Mouse (Mus musculus): ENCODE results near the gene Sergef. TPM values are rescaled to one million over a fixed set of nuclear protein-coding genes. Genes with fewer than 3 reads are reported as not detected.
"Not testable (repeated sequence)": the region's sequence is repeated elsewhere in the genome, so short reads cannot be mapped to it uniquely, and the experiment has no call there.

Gene Sergef
- polyA plus RNA-seq, 1 experiment from 2014 or later, result 11.6 TPM

GRCm38 (mm10) chr7:46586621-46587216 lies 52.9 kb downstream of the Sergef start:
- Histone ChIP-seq H3K27ac (replicated peaks; ENCODE audit: low read depth, low read length) (no peak overlapping the region), H3K27me3 (ENCODE audit: control insufficient read depth, insufficient read depth, low read length) (no peaks in the 10 kb centered on the region), H3K4me3 (ENCODE audit: low read depth, low read length) (no peak overlapping the region), H3K4me1 (ENCODE audit: control insufficient read depth, insufficient read depth, low read length) (no peaks in the 10 kb centered on the region), H3K9ac (replicated peaks; ENCODE audit: low read length) (no peak overlapping the region), H3K9me3 (replicated peaks; ENCODE audit: control insufficient read depth, low read length) (no peaks in the 10 kb centered on the region), H3K36me3 (replicated peaks; ENCODE audit: control insufficient read depth, insufficient read depth, low read depth, low read length) (no peaks in the 10 kb centered on the region), H3K4me2 (ENCODE audit: low read depth, low read length) (no peak overlapping the region)
- WGBS, result 85% methylated on average over 10 of the region's 10 CpGs
- DNase-seq (ENCODE audit: low spot score), result no peak
- ATAC-seq (replicated peaks; ENCODE audit: insufficient number of reproducible peaks, low FRiP score, low TSS enrichment, low read depth), result no peak

DNA sequence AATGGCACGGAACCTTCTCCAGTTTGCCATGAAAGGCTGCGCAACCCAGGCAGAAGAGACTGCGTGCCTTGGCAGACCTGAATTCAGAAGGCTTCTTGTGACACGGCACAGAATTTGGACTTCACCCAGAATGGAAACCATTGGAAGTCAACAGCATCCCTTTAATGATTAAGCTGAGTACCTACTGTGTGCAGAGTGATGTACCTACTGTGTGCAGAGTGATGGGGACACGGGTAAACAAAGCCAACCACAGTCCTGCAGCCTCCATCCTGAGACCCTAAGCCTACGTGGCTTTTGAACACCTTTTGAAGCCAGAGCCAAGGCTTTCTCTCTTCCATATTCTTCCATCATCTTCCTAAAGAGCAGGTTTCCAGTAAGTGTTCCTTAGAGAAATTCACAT lies 56.9 kb downstream of the Sergef start:
- no peaks in the 10 kb centered on the region for H3K36me3 ChIP-seq (replicated peaks; ENCODE audit: control insufficient read depth, insufficient read depth, low read depth, low read length)
- H3K4me2 ChIP-seq (ENCODE audit: low read depth, low read length), result no peak overlapping the region
- no peaks in the 10 kb centered on the region for H3K27me3 ChIP-seq (ENCODE audit: control insufficient read depth, insufficient read depth, low read length)
- H3K9me3 ChIP-seq (replicated peaks; ENCODE audit: control insufficient read depth, low read length), result no peaks in the 10 kb centered on the region
- no peak for DNase-seq (ENCODE audit: low spot score)
- H3K4me1 ChIP-seq (ENCODE audit: control insufficient read depth, insufficient read depth, low read length), result no peaks in the 10 kb centered on the region
- H3K27ac ChIP-seq (replicated peaks; ENCODE audit: low read depth, low read length), result no peak overlapping the region
- H3K9ac ChIP-seq (replicated peaks; ENCODE audit: low read length), result no peak overlapping the region
- H3K4me3 ChIP-seq (ENCODE audit: low read depth, low read length), result no peak overlapping the region
- 93% methylated on average over 6 of the region's 6 CpGs for WGBS
- no peak for ATAC-seq (replicated peaks; ENCODE audit: insufficient number of reproducible peaks, low FRiP score, low TSS enrichment, low read depth)

DNA sequence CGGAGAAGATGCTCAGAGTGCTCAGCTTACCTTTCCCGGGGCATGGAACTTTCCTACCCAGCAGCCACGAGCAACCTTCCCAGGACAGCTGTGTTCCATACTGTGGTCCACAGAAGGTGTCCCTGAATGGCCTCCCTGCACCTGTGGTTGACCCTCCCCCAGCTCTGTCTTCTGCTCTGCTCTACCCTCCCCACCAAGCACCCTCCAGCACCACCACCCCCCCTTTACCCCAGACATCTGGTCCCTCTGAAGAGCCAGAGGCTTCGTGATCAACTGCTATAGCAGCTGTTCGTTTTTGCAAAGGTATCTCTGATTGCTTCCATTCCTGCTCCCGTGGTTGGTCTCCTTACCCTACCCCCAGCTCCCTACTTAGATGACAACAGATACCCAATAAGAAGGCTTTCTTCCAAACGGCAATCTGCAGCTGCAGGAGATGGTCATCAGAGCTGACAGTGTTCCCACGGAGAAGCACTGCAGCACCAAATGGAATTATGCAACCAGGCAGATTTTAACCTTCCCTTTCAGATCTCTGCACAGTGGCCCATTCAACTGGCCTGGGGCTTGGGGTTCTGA lies 58.2 kb downstream of the Sergef start:
- no peak for ATAC-seq (replicated peaks; ENCODE audit: insufficient number of reproducible peaks, low FRiP score, low TSS enrichment, low read depth)
- no peaks in the 10 kb centered on the region for H3K27me3 ChIP-seq (ENCODE audit: control insufficient read depth, insufficient read depth, low read length)
- H3K36me3 ChIP-seq (replicated peaks; ENCODE audit: control insufficient read depth, insufficient read depth, low read depth, low read length), result no peaks in the 10 kb centered on the region
- H3K27ac ChIP-seq (replicated peaks; ENCODE audit: low read depth, low read length), result no peak overlapping the region
- no peaks in the 10 kb centered on the region for H3K9me3 ChIP-seq (replicated peaks; ENCODE audit: control insufficient read depth, low read length)
- H3K4me2 ChIP-seq (ENCODE audit: low read depth, low read length), result no peak overlapping the region
- H3K4me1 ChIP-seq (ENCODE audit: control insufficient read depth, insufficient read depth, low read length), result no peaks in the 10 kb centered on the region
- no peak overlapping the region for H3K9ac ChIP-seq (replicated peaks; ENCODE audit: low read length)
- DNase-seq (ENCODE audit: low spot score), result no peak
- WGBS, result 56% methylated on average over 8 of the region's 8 CpGs
- H3K4me3 ChIP-seq (ENCODE audit: low read depth, low read length), result no peak overlapping the region

DNA sequence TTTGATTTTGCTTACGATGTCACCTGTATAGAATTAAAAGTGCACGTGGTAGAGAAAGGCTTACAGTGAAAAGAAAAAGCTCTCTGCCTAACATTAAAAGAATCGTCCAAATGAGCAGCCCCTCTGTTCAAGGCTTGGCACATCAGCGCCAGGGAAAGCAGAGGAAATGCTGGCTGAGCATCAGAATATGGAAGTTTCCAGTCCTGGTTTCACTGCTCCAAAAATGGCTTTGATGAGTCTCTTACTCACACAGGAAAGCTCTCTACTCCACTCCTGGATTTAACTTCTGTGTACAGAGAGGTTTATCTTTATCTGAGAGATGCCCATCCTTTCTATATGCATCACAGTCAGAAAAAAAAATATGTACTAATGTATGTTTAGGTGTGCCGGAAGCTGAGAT lies 61.5 kb downstream of the Sergef start:
- no peaks in the 10 kb centered on the region for H3K4me1 ChIP-seq (ENCODE audit: control insufficient read depth, insufficient read depth, low read length)
- no peak overlapping the region for H3K9ac ChIP-seq (replicated peaks; ENCODE audit: low read length)
- no peak for DNase-seq (ENCODE audit: low spot score)
- H3K36me3 ChIP-seq (replicated peaks; ENCODE audit: control insufficient read depth, insufficient read depth, low read depth, low read length), result no peaks in the 10 kb centered on the region
- H3K4me2 ChIP-seq (ENCODE audit: low read depth, low read length), result no peak overlapping the region
- H3K9me3 ChIP-seq (replicated peaks; ENCODE audit: control insufficient read depth, low read length), result no peaks in the 10 kb centered on the region
- ATAC-seq (replicated peaks; ENCODE audit: insufficient number of reproducible peaks, low FRiP score, low TSS enrichment, low read depth), result no peak
- no peaks in the 10 kb centered on the region for H3K27me3 ChIP-seq (ENCODE audit: control insufficient read depth, insufficient read depth, low read length)
- H3K27ac ChIP-seq (replicated peaks; ENCODE audit: low read depth, low read length), result no peak overlapping the region
- 86% methylated on average over 5 of the region's 5 CpGs for WGBS
- H3K4me3 ChIP-seq (ENCODE audit: low read depth, low read length), result no peak overlapping the region

- H3K4me1 ChIP-seq (ENCODE audit: control insufficient read depth, insufficient read depth, low read length), result no peaks in the 10 kb centered on the region
- WGBS, result 83% methylated on average over 2 of the region's 2 CpGs
- no peak for ATAC-seq (replicated peaks; ENCODE audit: insufficient number of reproducible peaks, low FRiP score, low TSS enrichment, low read depth)
- H3K27me3 ChIP-seq (ENCODE audit: control insufficient read depth, insufficient read depth, low read length), result no peaks in the 10 kb centered on the region
- no peak overlapping the region for H3K27ac ChIP-seq (replicated peaks; ENCODE audit: low read depth, low read length)
- H3K9ac ChIP-seq (replicated peaks; ENCODE audit: low read length), result no peak overlapping the region
- no peak overlapping the region for H3K4me2 ChIP-seq (ENCODE audit: low read depth, low read length)
- no peak for DNase-seq (ENCODE audit: low spot score)
- H3K36me3 ChIP-seq (replicated peaks; ENCODE audit: control insufficient read depth, insufficient read depth, low read depth, low read length), result no peaks in the 10 kb centered on the region
- H3K4me3 ChIP-seq (ENCODE audit: low read depth, low read length), result no peak overlapping the region
- H3K9me3 ChIP-seq (replicated peaks; ENCODE audit: control insufficient read depth, low read length), result no peaks in the 10 kb centered on the region
Measured at GRCm38 (mm10) chr7:46575897-46576296, 63.7 kb downstream of the Sergef start.

DNA sequence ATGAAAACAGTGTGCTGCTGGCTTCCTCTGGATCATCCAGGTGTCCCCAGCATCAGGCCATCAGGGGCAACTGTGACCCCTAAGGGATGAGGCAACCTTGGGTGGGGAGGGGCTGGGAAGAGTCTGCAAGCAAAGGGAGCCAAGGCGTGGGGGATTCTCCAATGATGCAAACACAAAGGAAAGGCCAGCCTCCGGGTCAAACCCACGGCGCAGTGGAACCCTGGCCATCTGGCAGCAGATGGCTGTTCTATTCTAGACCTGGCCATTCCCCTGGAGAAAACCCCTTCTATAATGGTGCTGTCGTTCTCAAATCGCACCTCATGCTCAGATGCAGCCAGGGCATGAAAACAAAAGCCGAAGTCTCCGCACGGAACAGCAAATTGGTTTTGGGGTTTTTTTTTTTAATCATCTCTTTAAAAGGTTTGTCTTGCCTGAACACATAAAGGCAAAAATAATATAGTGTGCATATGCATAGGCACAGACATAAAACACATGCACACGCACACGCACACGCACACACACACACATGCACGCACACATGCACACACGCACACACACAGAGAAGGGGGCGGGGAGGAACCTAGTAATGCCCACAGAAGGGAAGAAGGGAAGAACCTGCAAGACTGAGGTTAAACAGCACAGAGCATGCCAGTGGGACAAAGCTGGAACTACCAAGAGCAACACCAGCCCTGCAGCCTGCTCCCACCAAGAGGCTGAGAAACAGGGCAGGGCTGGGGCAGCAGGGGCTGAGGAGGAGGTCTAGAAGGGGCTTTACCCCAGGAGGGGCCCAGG lies 66.6 kb downstream of the Sergef start:
- no peak for DNase-seq (ENCODE audit: low spot score)
- no peak overlapping the region for H3K9ac ChIP-seq (replicated peaks; ENCODE audit: low read length)

DNA sequence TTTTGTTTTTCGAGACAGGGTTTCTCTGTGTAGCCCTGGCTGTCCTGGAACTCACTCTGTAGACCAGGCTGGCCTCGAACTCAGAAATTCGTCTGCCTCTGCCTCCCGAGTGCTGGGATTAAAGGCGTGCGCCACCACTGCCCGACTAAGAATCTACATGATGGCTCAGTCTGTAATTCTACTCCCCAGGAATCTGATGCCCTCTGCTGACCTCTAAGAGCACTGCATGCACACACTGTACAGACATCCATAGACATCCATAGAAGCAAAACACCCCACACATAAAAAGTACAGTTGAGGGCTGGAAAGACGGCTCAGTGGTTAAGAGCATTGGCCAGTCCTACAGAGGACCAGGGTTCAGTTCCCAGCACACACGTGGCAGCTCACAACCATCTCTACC lies 70.1 kb downstream of the Sergef start:
- H3K9ac ChIP-seq (replicated peaks; ENCODE audit: low read length); H3K27ac ChIP-seq (replicated peaks; ENCODE audit: low read depth, low read length); H3K4me1 ChIP-seq (ENCODE audit: control insufficient read depth, insufficient read depth, low read length); H3K9me3 ChIP-seq (replicated peaks; ENCODE audit: control insufficient read depth, low read length); ATAC-seq (replicated peaks; ENCODE audit: insufficient number of reproducible peaks, low FRiP score, low TSS enrichment, low read depth); H3K36me3 ChIP-seq (replicated peaks; ENCODE audit: control insufficient read depth, insufficient read depth, low read depth, low read length); H3K4me3 ChIP-seq (ENCODE audit: low read depth, low read length); H3K27me3 ChIP-seq (ENCODE audit: control insufficient read depth, insufficient read depth, low read length); H3K4me2 ChIP-seq (ENCODE audit: low read depth, low read length): not testable (repeated sequence)
- WGBS, result 85% methylated on average over 9 of the region's 9 CpGs
- peak; percentile 35 for DNase-seq (ENCODE audit: low spot score)

More for the DNA sequence above, 66.6 kb downstream of the Sergef start:
- Histone ChIP-seq H3K36me3 (replicated peaks; ENCODE audit: control insufficient read depth, insufficient read depth, low read depth, low read length) (no peaks in the 10 kb centered on the region), H3K27me3 (ENCODE audit: control insufficient read depth, insufficient read depth, low read length) (no peaks in the 10 kb centered on the region), H3K4me1 (ENCODE audit: control insufficient read depth, insufficient read depth, low read length) (no peaks in the 10 kb centered on the region), H3K4me2 (ENCODE audit: low read depth, low read length) (no peak overlapping the region), H3K9me3 (replicated peaks; ENCODE audit: control insufficient read depth, low read length) (no peaks in the 10 kb centered on the region), H3K27ac (replicated peaks; ENCODE audit: low read depth, low read length) (no peak overlapping the region), H3K4me3 (ENCODE audit: low read depth, low read length) (no peak overlapping the region)
- WGBS, result 71% methylated on average over 15 of the region's 15 CpGs
- 0 out of 2 replicates have a peak, but pooled peaks have one; percentile 39 for ATAC-seq (replicated peaks; ENCODE audit: insufficient number of reproducible peaks, low FRiP score, low TSS enrichment, low read depth)

Data from embryonic facial prominence, embryonic 11.5 days (tissue).